Mouse (Mus musculus) limb, embryonic 14.5 days (tissue): ENCODE measurements around the gene S1pr4. TPM values are rescaled to one million over a fixed set of nuclear protein-coding genes. Genes with fewer than 3 reads are reported as not detected.
A peak's percentile ranks its signal among the peaks of the same experiment; 100 is the strongest.

Source experiments
- ATAC-seq: fragments of 200-750 bp; cut with Nextera tagmentation; 2 replicates; pipeline ENCODE4 v1.8.0; 2017; ENCODE audit warnings: low read depth, moderate number of reproducible peaks, moderate TSS enrichment; ENCODE audit not compliant: low FRiP score
- DNase-seq: peaks from one replicate; pipeline ENCODE4 v3.0.0-alpha.2; 2015; ENCODE audit warnings: low spot score
- H3K27ac ChIP-seq: fragments of 300-500 bp; sonication (generic); replicated peaks from 2 replicates; pipeline ENCODE4 v1.5.1; 2014; ENCODE audit warnings: low read depth, mild to moderate bottlenecking, low read length, moderate library complexity, mixed read lengths
- H3K27me3 ChIP-seq: fragments of 300-500 bp; sonication (generic); 2 replicates; pipeline ENCODE4 v1.6.1; 2014; ENCODE audit warnings: low read length, mixed read lengths; ENCODE audit not compliant: control insufficient read depth, insufficient read depth
- H3K36me3 ChIP-seq: fragments of 300-500 bp; sonication (generic); 2 replicates; pipeline ENCODE4 v1.6.1; 2014; ENCODE audit warnings: mild to moderate bottlenecking, low read length, moderate library complexity, mixed read lengths; ENCODE audit not compliant: control insufficient read depth, insufficient read depth
- H3K4me1 ChIP-seq: fragments of 300-500 bp; sonication (generic); 2 replicates; pipeline ENCODE4 v1.6.1; 2014; ENCODE audit warnings: antibody characterized with exemption, low read length, mixed read lengths; ENCODE audit not compliant: control insufficient read depth, insufficient read depth
- H3K4me2 ChIP-seq: fragments of 300-500 bp; sonication (generic); replicated peaks from 2 replicates; pipeline ENCODE4 v1.6.1; 2014; ENCODE audit warnings: low read depth, mild to moderate bottlenecking, low read length, moderate library complexity; ENCODE audit not compliant: severe bottlenecking
- H3K4me3 ChIP-seq: fragments of 300-500 bp; sonication (generic); replicated peaks from 2 replicates; pipeline ENCODE4 v1.5.1; 2014; ENCODE audit warnings: low read length
- H3K9ac ChIP-seq: fragments of 300-500 bp; sonication (generic); 2 replicates; pipeline ENCODE4 v1.6.1; 2014; ENCODE audit warnings: mild to moderate bottlenecking, low read depth, low read length, moderate library complexity; ENCODE audit not compliant: severe bottlenecking
- H3K9me3 ChIP-seq: fragments of 300-500 bp; sonication (generic); 2 replicates; pipeline ENCODE4 v1.6.1; 2016; ENCODE audit warnings: low read length; ENCODE audit not compliant: control insufficient read depth
- POLR2A ChIP-seq: fragments of 200-500 bp; IDR thresholded peaks from 2 replicates; pipeline ENCODE4 v1.8.0; 2012; ENCODE audit warnings: inconsistent platforms, mild to moderate bottlenecking, moderate library complexity, borderline replicate concordance; ENCODE audit not compliant: insufficient read depth, insufficient read length; ENCODE audit errors: extremely low read depth
- WGBS: fragments of 180-500 bp; shearing (Covaris S2); extraction: QIAGEN DNeasy Blood & Tissue Kit; methylation state at CpG from one replicate; pipeline ENCODE4 v1.1.7; 2014; 5-methylcytosine and 5-hydroxymethylcytosine counted together
- polyA plus RNA-seq, 2 experiments: library from polyadenylated mRNA; depleted of rRNA in 1 of 2; stranded (reverse) in 1 of 2; unstranded in 1 of 2; fragments of >200 nt; fragmentation: Nextera tagmentation in 1 of 2; extraction: Ambion mirVana in 1 of 2; gene quantifications; 2 replicates each; pipeline versions ENCODE4 v1.2.1 to v1.2.3; 2012 to 2014

S1pr4 gene
- polyA plus RNA-seq, 2 experiments = 0.50 to 0.66 TPM

DNA sequence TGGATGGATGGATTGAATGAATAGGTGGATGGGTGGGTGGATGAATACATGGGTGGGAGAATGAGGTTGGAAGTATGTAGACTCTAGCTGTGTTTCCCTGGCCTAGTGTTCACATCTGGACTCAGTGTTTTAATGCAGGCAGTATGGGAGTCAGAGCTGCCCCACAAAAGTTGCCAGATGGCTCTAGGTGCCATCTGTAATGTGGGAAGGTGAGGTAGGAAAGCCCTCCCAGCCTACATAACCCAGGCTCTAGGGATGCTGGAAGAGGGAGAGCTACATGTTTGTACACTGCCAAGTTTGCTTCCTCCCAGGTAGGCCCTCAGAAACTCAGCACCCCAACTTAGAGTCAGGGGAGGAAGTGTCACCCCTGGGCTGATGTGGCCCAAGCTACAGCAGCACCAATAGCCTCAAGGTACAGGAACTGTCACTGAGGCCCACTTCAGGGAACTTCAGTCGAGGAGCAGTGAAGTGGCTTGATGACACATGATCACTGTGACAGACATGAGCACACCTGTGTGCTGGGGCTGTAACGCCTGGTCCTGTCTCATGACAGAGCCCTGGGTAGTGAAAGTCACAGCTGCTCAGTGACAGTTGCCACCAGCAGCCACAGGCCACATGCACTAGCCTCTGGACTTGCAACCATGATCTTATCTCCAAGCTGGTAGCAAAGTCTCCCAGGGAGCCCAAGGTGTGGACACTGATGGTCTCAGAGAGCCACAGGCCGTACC lies 38.6 kb upstream of the S1pr4 start:
- Histone ChIP-seq H3K9me3 (no peaks in the 10 kb centered on the region), H3K27ac (no peak overlapping the region), H3K27me3 (no peaks in the 10 kb centered on the region), H3K4me2 (no peak overlapping the region), H3K9ac (no peak overlapping the region), H3K4me3 (no peak overlapping the region), H3K36me3 (peaks cover 20% of the 10 kb centered on the region), H3K4me1 (peaks cover 11% of the 10 kb centered on the region)
- ATAC-seq = no peak
- 74% methylated on average over 3 of the region's 3 CpGs for WGBS
- no peak for DNase-seq
- no peak for TF ChIP-seq POLR2A

DNA sequence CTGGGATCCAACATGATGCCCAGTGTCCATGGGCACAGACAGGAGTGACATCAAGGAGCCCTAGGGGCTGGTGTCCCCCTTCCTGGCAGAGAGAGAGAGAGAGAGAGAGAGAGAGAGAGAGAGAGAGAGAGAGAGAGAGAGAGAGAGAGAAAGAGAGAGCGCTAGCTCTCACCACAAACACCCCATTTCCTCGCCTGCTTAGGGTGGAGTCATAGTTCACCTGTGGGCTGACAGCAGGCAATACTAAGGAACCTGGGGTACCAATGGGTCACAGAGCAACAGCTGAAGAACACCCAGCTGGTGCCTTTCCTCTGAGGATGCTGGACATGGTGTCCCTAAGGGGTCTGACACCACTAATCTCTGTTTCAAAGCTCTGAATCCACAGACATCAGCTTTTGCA lies 37.5 kb upstream of the S1pr4 start:
- no peak overlapping the region for H3K27ac ChIP-seq
- ATAC-seq (no peak), DNase-seq (no peak)
- no peak overlapping the region for H3K4me2 ChIP-seq
- H3K4me3 ChIP-seq = no peak overlapping the region
- no peaks in the 10 kb centered on the region for H3K27me3 ChIP-seq
- no peak overlapping the region for H3K9ac ChIP-seq
- no peaks in the 10 kb centered on the region for H3K4me1 ChIP-seq
- H3K36me3 ChIP-seq = peaks cover 28% of the 10 kb centered on the region
- no peaks in the 10 kb centered on the region for H3K9me3 ChIP-seq
- WGBS = 94% methylated on average over 2 of the region's 2 CpGs
- no peak for TF ChIP-seq POLR2A

DNA sequence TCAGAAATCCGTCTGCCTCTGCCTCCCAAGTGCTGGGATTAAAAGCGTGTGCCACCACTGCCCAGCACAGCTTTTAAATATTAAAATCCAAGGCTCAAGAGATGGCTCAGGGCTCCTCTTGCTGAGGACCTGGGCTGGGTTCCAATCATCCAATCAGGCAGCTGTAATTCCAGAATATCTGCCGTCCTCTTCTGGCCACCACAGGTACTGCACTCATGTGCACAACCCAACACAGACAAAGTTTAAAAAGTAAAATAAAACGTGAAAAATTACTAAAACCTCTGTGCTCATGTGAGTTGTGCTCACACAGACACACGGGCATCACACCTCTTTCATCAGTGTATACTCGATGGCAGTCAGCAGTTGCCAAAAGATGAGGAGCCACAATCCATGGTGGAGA lies 36.8 kb upstream of the S1pr4 start:
- no peak overlapping the region for H3K9ac ChIP-seq
- no peak for TF ChIP-seq POLR2A
- ATAC-seq = no peak
- H3K4me1 ChIP-seq = no peaks in the 10 kb centered on the region
- DNase-seq = no peak
- peaks cover 34% of the 10 kb centered on the region for H3K36me3 ChIP-seq
- no peak overlapping the region for H3K4me2 ChIP-seq
- H3K27me3 ChIP-seq = no peaks in the 10 kb centered on the region
- WGBS = 78% methylated on average over 6 of the region's 6 CpGs
- H3K9me3 ChIP-seq = no peaks in the 10 kb centered on the region
- no peak overlapping the region for H3K27ac ChIP-seq
- no peak overlapping the region for H3K4me3 ChIP-seq

DNA sequence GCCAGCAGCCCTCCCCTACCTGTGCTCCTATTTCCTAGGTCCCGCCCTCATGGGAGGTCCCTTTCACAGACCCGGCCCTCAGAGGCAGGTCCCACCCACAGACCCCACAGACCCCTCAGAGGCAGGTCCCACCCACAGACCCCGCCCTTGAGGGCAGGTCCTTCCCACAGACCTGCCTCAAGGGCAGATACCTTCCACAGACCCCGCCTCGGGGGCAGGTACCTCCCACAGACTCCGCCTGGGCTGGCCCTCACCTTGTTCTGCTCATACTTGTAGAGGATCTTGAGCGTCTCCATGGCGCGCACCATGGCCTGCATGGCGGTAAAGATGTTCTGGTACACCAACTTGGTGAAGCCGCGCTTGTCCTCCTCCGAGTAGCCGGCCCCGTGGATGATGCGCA lies 34.9 kb upstream of the S1pr4 start:
- TF ChIP-seq POLR2A = no peak
- WGBS = 56% methylated on average over 16 of the region's 16 CpGs
- Histone ChIP-seq H3K9me3 (no peaks in the 10 kb centered on the region), H3K4me2 (no peak overlapping the region), H3K4me1 (no peaks in the 10 kb centered on the region), H3K4me3 (no peak overlapping the region), H3K27me3 (no peaks in the 10 kb centered on the region), H3K9ac (no peak overlapping the region), H3K36me3 (peaks cover 44% of the 10 kb centered on the region), H3K27ac (no peak overlapping the region)
- ATAC-seq (no peak), DNase-seq (no peak)

GRCm38 (mm10) chr10:81526779-81527178 lies 26.8 kb upstream of the S1pr4 start:
- H3K4me1 ChIP-seq = no peaks in the 10 kb centered on the region
- no peak for TF ChIP-seq POLR2A

More at GRCm38 (mm10) chr10:81526779-81527178, 26.8 kb upstream of the S1pr4 start:
- DNase-seq (peak; percentile 56), ATAC-seq (no peak)
- Histone ChIP-seq H3K36me3 (peaks cover 34% of the 10 kb centered on the region), H3K4me3 (no peak overlapping the region), H3K27me3 (no peaks in the 10 kb centered on the region; the same call in 1 of the 2 replicates), H3K4me2 (no peak overlapping the region), H3K9me3 (no peaks in the 10 kb centered on the region), H3K27ac (no peak overlapping the region), H3K9ac (no peak overlapping the region)
- 13% methylated on average over 14 of the region's 14 CpGs for WGBS
